Mouse (Mus musculus): ENCODE data around the gene Wtap. TPM values are rescaled to one million over a fixed set of nuclear protein-coding genes. Genes with fewer than 3 reads are reported as not detected.
"Not testable (repeated sequence)": the region's sequence is repeated elsewhere in the genome, so short reads cannot be mapped to it uniquely, and the experiment has no call there.

The Wtap gene
- polyA plus RNA-seq, 1 experiment = 62.5 TPM

DNA sequence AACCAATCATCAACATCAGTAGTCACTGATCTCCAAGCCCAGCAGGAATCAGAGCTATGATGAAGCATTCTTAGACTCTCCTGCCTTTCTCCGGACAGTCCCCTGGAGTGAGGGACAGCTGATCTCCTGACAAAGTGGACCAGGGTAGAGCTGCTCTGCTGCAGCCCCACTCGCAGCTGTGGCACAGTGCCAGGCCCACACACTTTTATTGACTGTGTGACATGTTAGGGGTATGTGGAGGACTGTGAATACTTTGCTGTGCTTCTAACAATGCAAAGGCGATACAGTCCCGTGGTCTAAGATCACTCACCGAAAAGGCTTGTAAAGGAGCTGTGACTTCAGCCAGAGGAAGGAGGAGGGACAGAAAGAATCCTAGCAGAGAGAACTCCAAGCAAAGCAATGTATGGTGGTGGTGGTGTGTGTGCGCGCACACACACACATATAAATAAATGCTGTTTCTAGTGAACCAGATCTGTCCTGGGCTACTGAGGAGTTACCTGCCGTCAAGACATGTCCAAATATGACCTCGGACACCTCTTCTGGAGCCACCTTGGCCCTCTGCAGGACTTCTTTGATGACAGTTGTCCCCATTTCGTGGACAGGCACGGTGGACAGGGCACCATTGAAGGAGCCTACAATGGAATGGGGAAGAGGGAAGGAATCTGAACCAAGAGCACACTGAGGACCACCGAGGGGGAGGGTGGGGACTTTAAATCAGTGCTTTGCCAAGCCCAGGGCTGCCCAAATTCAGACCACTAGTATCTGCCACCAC lies 54.4 kb downstream of the Wtap start:
- H3K27ac ChIP-seq (replicated peaks; ENCODE audit: low read depth, low read length); H3K4me1 ChIP-seq (ENCODE audit: control insufficient read depth, insufficient read depth, insufficient read length, low read length): not testable (repeated sequence)
- H3K4me3 ChIP-seq (ENCODE audit: insufficient read depth, low read depth, low read length) = peak overlapping the region; percentile 25; the same call in 1 of the 2 replicates

DNA sequence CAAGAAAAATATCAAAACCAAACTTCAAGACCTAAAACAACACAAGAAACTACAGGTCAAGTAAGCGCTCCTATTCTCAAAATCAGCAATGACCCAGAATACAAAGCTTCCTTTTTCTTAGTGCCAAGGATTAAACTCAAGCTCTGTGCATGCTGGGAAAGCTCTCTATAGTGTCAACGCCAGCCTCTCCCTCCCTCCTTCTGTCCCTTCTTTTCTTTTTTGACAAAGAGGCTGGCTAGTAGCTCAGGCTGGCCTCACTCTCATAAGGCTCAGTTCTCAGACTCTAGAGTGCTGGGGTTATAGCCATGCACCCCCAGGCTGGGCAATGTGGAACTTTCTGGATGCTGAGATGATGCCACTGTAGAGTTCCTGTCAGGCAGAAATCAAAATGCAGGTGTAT lies 55.9 kb downstream of the Wtap start:
- no peak overlapping the region for H3K27ac ChIP-seq (replicated peaks; ENCODE audit: low read depth, low read length)

GRCm38 (mm10) chr17:12937412-12937970 lies 56.5 kb downstream of the Wtap start:
- no peak overlapping the region for H3K4me3 ChIP-seq (ENCODE audit: insufficient read depth, low read depth, low read length)
- H3K27ac ChIP-seq (replicated peaks; ENCODE audit: low read depth, low read length) = no peak overlapping the region
- H3K4me1 ChIP-seq (ENCODE audit: control insufficient read depth, insufficient read depth, insufficient read length, low read length) = no peaks in the 10 kb centered on the region

More for the DNA sequence above, 55.9 kb downstream of the Wtap start:
- no peak overlapping the region for H3K4me3 ChIP-seq (ENCODE audit: insufficient read depth, low read depth, low read length)
- no peaks in the 10 kb centered on the region for H3K4me1 ChIP-seq (ENCODE audit: control insufficient read depth, insufficient read depth, insufficient read length, low read length)

GRCm38 (mm10) chr17:12935719-12936118 lies 58.2 kb downstream of the Wtap start:
- no peak overlapping the region for H3K27ac ChIP-seq (replicated peaks; ENCODE audit: low read depth, low read length)
- no peak overlapping the region for H3K4me3 ChIP-seq (ENCODE audit: insufficient read depth, low read depth, low read length)
- H3K4me1 ChIP-seq (ENCODE audit: control insufficient read depth, insufficient read depth, insufficient read length, low read length) = no peaks in the 10 kb centered on the region

DNA sequence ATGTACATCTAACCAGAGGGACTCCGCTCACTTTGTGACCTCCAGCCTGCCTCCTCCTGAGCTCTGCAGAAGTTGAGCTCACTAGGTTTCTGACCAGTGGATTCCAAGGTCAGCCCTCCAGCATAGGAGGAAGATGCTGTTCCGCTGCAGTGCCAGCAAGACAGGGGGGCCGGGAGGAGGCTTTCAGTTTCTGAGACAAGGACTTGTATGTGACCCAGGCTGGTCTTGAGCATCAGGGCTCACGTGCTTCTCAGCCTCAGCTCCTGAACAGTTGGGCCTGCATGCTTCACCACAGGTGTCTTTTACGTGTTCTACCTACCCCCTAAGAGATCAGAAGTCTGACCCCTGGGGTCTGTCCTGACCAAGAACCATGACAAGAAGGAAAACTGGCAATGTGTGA lies 62.4 kb downstream of the Wtap start:
- not testable (repeated sequence) for H3K4me3 ChIP-seq (ENCODE audit: insufficient read depth, low read depth, low read length)

GRCm38 (mm10) chr17:12925703-12926180 lies 68.2 kb downstream of the Wtap start:
- H3K4me1 ChIP-seq (ENCODE audit: control insufficient read depth, insufficient read depth, insufficient read length, low read length) = no peaks in the 10 kb centered on the region; the same call in 1 of the 2 replicates
- H3K27ac ChIP-seq (replicated peaks; ENCODE audit: low read depth, low read length) = 0 out of 2 replicates have a peak overlapping the region, but pooled peaks have one; percentile 11
- no peak overlapping the region for H3K4me3 ChIP-seq (ENCODE audit: insufficient read depth, low read depth, low read length)

More for the DNA sequence above, 62.4 kb downstream of the Wtap start:
- not testable (repeated sequence) for H3K4me1 ChIP-seq (ENCODE audit: control insufficient read depth, insufficient read depth, insufficient read length, low read length); H3K27ac ChIP-seq (replicated peaks; ENCODE audit: low read depth, low read length)

DNA sequence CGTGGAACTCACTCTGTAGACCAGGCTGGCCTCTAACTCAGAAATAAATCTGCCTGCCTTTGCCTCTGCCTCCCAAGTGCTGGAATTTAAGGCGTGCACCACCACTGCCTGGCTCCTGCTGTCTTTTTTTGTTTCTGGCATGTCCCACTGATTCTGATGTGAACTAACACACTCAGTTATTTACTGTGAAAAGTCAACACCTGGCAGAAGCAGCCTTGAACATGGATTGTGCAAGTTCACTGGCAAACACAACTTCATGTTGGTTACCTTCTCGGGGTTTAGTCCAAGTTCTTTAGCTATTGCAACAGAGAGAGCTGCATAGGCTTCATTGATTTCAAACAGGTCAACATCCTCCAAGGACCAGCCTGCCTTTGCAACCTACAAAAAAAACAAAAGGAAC lies 69.0 kb downstream of the Wtap start:
- Histone ChIP-seq H3K4me3 (ENCODE audit: insufficient read depth, low read depth, low read length) (no peak overlapping the region), H3K4me1 (ENCODE audit: control insufficient read depth, insufficient read depth, insufficient read length, low read length) (no peaks in the 10 kb centered on the region; the same call in 1 of the 2 replicates), H3K27ac (replicated peaks; ENCODE audit: low read depth, low read length) (no peak overlapping the region)

- no peak overlapping the region for H3K27ac ChIP-seq (replicated peaks; ENCODE audit: low read depth, low read length)
- H3K4me1 ChIP-seq (ENCODE audit: control insufficient read depth, insufficient read depth, insufficient read length, low read length) = no peaks in the 10 kb centered on the region
- no peak overlapping the region for H3K4me3 ChIP-seq (ENCODE audit: insufficient read depth, low read depth, low read length)
Measured at GRCm38 (mm10) chr17:12921073-12921472, 72.9 kb downstream of the Wtap start.

Other genes with a start within 250 kb of the Wtap start
- gene Igf2r, start 224.5 kb downstream of the Wtap start, polyA plus RNA-seq (2012; ENCODE audit: insufficient read depth, insufficient read length, missing spikeins) = 15.7 and 16.3 TPM in 2 replicates
- not detected in 2 replicates for gene Mas1, start 126.0 kb downstream of the Wtap start, polyA plus RNA-seq (2012; ENCODE audit: insufficient read depth, insufficient read length, missing spikeins)
- gene Mrgprh, start 118.1 kb downstream of the Wtap start, polyA plus RNA-seq (2012; ENCODE audit: insufficient read depth, insufficient read length, missing spikeins) = not detected in 2 replicates
- gene Pnldc1, start 83.9 kb downstream of the Wtap start, polyA plus RNA-seq (2012; ENCODE audit: insufficient read depth, insufficient read length, missing spikeins) = 67.4 and 78.9 TPM in 2 replicates
- 154 and 194 TPM in 2 replicates for gene Tcp1, start 78.5 kb downstream of the Wtap start, polyA plus RNA-seq (2012; ENCODE audit: insufficient read depth, insufficient read length, missing spikeins)
- gene Mrpl18, start 77.8 kb downstream of the Wtap start, polyA plus RNA-seq (2012; ENCODE audit: insufficient read depth, insufficient read length, missing spikeins) = 135 and 149 TPM in 2 replicates
- gene Acat3, start 53.6 kb downstream of the Wtap start, polyA plus RNA-seq (2012; ENCODE audit: insufficient read depth, insufficient read length, missing spikeins) = 1.9 TPM in 1 of 2 replicates, not detected in the other
- gene Acat2, start 33.4 kb downstream of the Wtap start, polyA plus RNA-seq (2012; ENCODE audit: insufficient read depth, insufficient read length, missing spikeins) = 236 TPM in 2 replicates
- gene Sod2, start 12.7 kb upstream of the Wtap start, polyA plus RNA-seq (2012; ENCODE audit: insufficient read depth, insufficient read length, missing spikeins) = 1,013 and 1,407 TPM in 2 replicates
- not detected in 2 replicates for gene Gpr31b, start 58.1 kb upstream of the Wtap start, polyA plus RNA-seq (2012; ENCODE audit: insufficient read depth, insufficient read length, missing spikeins)
- gene Tcp10b, start 66.9 kb upstream of the Wtap start, polyA plus RNA-seq (2012; ENCODE audit: insufficient read depth, insufficient read length, missing spikeins) = 0.91 TPM in 1 of 2 replicates, not detected in the other
- not detected in 2 replicates for gene Unc93a, start 137.6 kb upstream of the Wtap start, polyA plus RNA-seq (2012; ENCODE audit: insufficient read depth, insufficient read length, missing spikeins)
- gene Smok2a, start 227.0 kb upstream of the Wtap start, polyA plus RNA-seq (2012; ENCODE audit: insufficient read depth, insufficient read length, missing spikeins) = not detected in 2 replicates
- gene Smok2b, start 236.1 kb upstream of the Wtap start, polyA plus RNA-seq (2012; ENCODE audit: insufficient read depth, insufficient read length, missing spikeins) = not detected in 2 replicates